Mouse (Mus musculus) hematopoietic multipotent progenitor cell, adult 10-12 weeks (in vitro differentiated cells): ENCODE data around the gene Pla2g4d. TPM values are rescaled to one million over a fixed set of nuclear protein-coding genes. Genes with fewer than 3 reads are reported as not detected.

ENCODE experiments used
- polyA plus RNA-seq: library from polyadenylated mRNA; stranded (reverse); fragments of >175 nt; gene quantifications from 2 replicates; pipeline ENCODE4 v1.2.3, GENCODE M21; 2012; ENCODE audit warnings: low replicate concordance

Pla2g4d gene
- polyA plus RNA-seq, result 0.09 TPM in 1 of 2 replicates, not detected in the other

GRCm38 (mm10) chr2:120288995-120289394, at the start of gene Pla2g4d:
Gene Pla2g4d, minus strand, starts transcription at chr2:120289197.

DNA sequence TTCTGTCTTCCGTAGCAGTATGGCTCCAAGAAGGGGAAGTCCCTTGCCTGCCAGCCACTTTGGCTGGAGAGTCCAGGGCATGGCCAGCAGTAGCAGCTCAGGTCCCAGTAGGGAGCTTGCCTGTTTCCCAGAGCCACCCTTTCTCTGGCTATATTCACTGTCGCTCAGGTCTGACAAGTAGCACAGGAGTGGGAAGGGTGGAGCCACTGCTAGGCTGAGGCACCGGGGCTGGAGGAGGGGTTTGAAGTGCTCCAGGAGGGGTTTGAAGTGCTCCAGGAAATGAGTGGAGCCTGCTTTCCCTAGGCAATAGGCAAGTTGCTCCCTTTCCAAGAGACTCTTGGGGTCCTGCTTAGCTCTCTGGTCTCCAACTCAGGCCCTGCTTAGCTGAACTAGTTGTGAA, 25.0 kb upstream of the Pla2g4d start, which contains the start of gene Pla2g4f:
Gene Pla2g4f, minus strand, starts transcription at position 190 of the 400 bp plus-strand sequence.

DNA sequence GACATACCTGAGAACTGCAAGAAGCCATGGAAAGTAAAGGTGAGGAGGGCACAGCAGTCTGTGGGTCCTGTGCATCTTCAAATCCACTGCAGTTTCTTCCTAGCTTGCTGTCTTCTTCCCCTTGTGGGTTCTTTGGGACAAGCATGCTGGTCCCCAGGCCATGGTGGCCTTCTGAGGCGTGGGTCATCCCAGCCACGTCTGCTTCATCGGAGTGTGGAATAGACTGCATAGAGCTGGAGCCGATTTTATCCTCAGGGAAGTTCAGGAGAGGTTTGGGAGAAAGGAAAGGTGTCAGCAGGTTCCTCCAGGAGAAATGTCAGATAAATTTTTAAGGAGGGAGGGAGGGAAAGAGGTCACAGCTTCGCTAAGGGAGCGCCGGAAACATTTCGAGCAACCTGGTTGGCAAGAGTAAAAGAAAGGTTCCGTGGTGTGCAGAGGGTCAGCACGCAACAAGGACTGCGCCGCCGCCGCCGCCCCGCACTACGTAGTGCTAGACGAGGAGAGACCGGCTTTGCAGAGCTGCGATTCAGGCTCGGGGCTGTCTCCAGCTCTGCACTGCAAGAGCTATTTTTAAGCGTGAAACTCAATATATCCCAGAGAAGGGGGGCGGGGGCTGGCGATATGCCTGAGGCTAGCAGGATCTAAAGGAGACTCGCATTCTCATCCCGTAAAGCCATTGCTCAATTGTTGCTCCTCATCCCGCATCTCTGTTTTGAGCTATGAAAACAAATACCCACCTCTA, 44.1 kb downstream of the Pla2g4d start, which contains the start of gene Pla2g4e:
Gene Pla2g4e, minus strand, starts transcription at position 657 of the 742 bp plus-strand sequence.

Other genes starting within 250 kb of the Pla2g4d start
- gene Ehd4, start 134.6 kb downstream of the Pla2g4d start, polyA plus RNA-seq, result 37.0 and 72.5 TPM in 2 replicates
- not detected in 2 replicates for gene Pla2g4e, start 43.9 kb downstream of the Pla2g4d start, polyA plus RNA-seq
- gene Pla2g4f, start 25.0 kb upstream of the Pla2g4d start, polyA plus RNA-seq, result 0.28 and 0.38 TPM in 2 replicates
- gene Vps39, start 63.9 kb upstream of the Pla2g4d start, polyA plus RNA-seq, result 16.2 and 51.6 TPM in 2 replicates
- gene Ganc, start 114.7 kb upstream of the Pla2g4d start, polyA plus RNA-seq, result 5.3 and 6.8 TPM in 2 replicates
- 1.8 and 2.8 TPM in 2 replicates for gene Tmem87a, start 114.9 kb upstream of the Pla2g4d start, polyA plus RNA-seq
- gene Capn3, start 166.8 kb upstream of the Pla2g4d start, polyA plus RNA-seq, result 0.21 and 1.1 TPM in 2 replicates